Mouse (Mus musculus) midbrain, embryonic 11.5 days (tissue): ENCODE data around the gene Hoxa7. TPM values are rescaled to one million over a fixed set of nuclear protein-coding genes. Genes with fewer than 3 reads are reported as not detected.

ENCODE experiments used
- ATAC-seq: fragments of 200-750 bp; cut with Nextera tagmentation; 2 replicates; pipeline ENCODE4 v1.8.0; 2017; ENCODE audit warnings: moderate TSS enrichment, moderate library complexity; ENCODE audit not compliant: low FRiP score
- DNase-seq: peaks from one replicate; pipeline ENCODE4 v3.0.0; 2015; ENCODE audit warnings: low spot score; ENCODE audit errors: missing footprints
- H3K27ac ChIP-seq: fragments of 300-500 bp; sonication (generic); 2 replicates; pipeline ENCODE4 v1.5.1; 2014; ENCODE audit warnings: low read depth, low read length
- H3K27me3 ChIP-seq: fragments of 300-500 bp; sonication (generic); 2 replicates; pipeline ENCODE4 v1.6.1; 2014; ENCODE audit warnings: mild to moderate bottlenecking, low read length, moderate library complexity, mixed read lengths; ENCODE audit not compliant: control insufficient read depth, insufficient read depth
- H3K36me3 ChIP-seq: fragments of 300-500 bp; sonication (generic); 2 replicates; pipeline ENCODE4 v1.6.1; 2014; ENCODE audit warnings: mild to moderate bottlenecking, low read length, moderate library complexity, mixed read lengths; ENCODE audit not compliant: control insufficient read depth, insufficient read depth
- H3K4me1 ChIP-seq: fragments of 300-500 bp; sonication (generic); 2 replicates; pipeline ENCODE4 v1.6.1; 2014; ENCODE audit warnings: low read length; ENCODE audit not compliant: control insufficient read depth, insufficient read depth
- H3K4me2 ChIP-seq: fragments of 300-500 bp; sonication (generic); 2 replicates; pipeline ENCODE4 v1.6.1; 2014; ENCODE audit warnings: mild to moderate bottlenecking, moderate library complexity
- H3K4me3 ChIP-seq: fragments of 300-500 bp; sonication (generic); 2 replicates; pipeline ENCODE4 v1.5.1; 2014; ENCODE audit warnings: low read depth, low read length
- H3K9ac ChIP-seq: fragments of 300-500 bp; sonication (generic); 2 replicates; pipeline ENCODE4 v1.6.1; 2014; ENCODE audit warnings: low read length
- H3K9me3 ChIP-seq: fragments of 300-500 bp; sonication (generic); 2 replicates; pipeline ENCODE4 v1.6.1; 2016; ENCODE audit warnings: low read length; ENCODE audit not compliant: control insufficient read depth
- WGBS: fragments of 180-500 bp; shearing (Covaris S2); extraction: QIAGEN DNeasy Blood & Tissue Kit; methylation state at CpG from one replicate; pipeline ENCODE4 v1.1.7; 2014; 5-methylcytosine and 5-hydroxymethylcytosine counted together
- polyA plus RNA-seq: library from polyadenylated mRNA; unstranded; fragments of >200 nt; fragmentation: Nextera tagmentation; extraction: Ambion mirVana; gene quantifications from 2 replicates; pipeline ENCODE4 v1.2.1, GENCODE M21; 2014

Hoxa7 gene
- polyA plus RNA-seq, 1 experiment from 2014 or later: not detected

DNA sequence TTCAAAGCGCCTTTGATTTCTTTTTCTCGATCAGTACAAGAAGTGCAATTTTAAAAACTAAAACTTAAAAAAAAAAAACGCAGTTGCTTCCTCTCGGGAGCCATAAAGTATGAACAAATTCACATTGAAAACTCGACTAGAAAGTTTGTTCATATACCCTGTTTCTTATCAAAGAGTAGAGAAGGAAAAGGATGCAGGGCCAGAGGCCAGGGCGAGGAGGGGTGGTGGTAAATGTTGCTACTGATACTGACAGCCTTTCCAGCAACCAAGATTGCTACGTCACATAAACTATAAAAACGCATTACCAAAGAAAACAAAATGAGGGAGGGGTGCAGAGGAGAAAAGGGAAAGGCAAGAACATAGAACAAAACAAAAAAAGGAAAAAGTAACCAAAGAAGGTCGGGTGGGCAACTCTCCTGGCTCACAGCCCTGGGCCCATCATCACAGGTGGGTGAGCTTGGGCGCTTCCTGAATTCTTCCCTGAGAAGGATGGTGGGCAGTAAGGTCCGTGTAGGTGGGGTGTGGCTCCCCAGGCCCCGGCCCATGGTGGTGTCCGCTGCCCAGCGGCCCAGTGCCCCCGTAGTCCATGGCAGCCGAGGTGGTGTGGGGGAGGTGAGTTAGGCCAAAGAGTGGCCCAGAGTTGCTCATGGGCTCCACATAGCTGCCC, 52.0 kb downstream of the Hoxa7 start:
- no peaks in the 10 kb centered on the region for H3K9me3 ChIP-seq
- no peak overlapping the region for H3K9ac ChIP-seq
- H3K4me1 ChIP-seq: peaks cover 3% of the 10 kb centered on the region; the same call in 1 of the 2 replicates
- WGBS: 4% methylated on average over 16 of the region's 16 CpGs
- peaks cover 97% of the 10 kb centered on the region for H3K27me3 ChIP-seq
- no peak overlapping the region for H3K27ac ChIP-seq
- no peak for ATAC-seq
- no peak for DNase-seq
- no peak overlapping the region for H3K4me2 ChIP-seq
- no peak overlapping the region for H3K4me3 ChIP-seq
- H3K36me3 ChIP-seq: no peaks in the 10 kb centered on the region

GRCm38 (mm10) chr6:52168191-52169055, 53.2 kb downstream of the Hoxa7 start:
- ATAC-seq (no peak), DNase-seq (no peak)
- Histone ChIP-seq H3K27me3 (peaks cover 99% of the 10 kb centered on the region), H3K9ac (no peak overlapping the region), H3K36me3 (no peaks in the 10 kb centered on the region), H3K4me3 (no peak overlapping the region), H3K4me2 (no peak overlapping the region), H3K4me1 (peaks cover 3% of the 10 kb centered on the region; the same call in 1 of the 2 replicates), H3K27ac (no peak overlapping the region), H3K9me3 (no peaks in the 10 kb centered on the region)
- under 1% methylated on average over 42 of the region's 42 CpGs for WGBS

GRCm38 (mm10) chr6:52167736-52168161, 53.9 kb downstream of the Hoxa7 start:
- Histone ChIP-seq H3K36me3 (no peaks in the 10 kb centered on the region), H3K9me3 (no peaks in the 10 kb centered on the region), H3K27ac (no peak overlapping the region), H3K27me3 (peaks cover 99% of the 10 kb centered on the region), H3K4me1 (peaks cover 3% of the 10 kb centered on the region; the same call in 1 of the 2 replicates), H3K4me3 (no peak overlapping the region), H3K4me2 (no peak overlapping the region), H3K9ac (no peak overlapping the region)
- ATAC-seq (no peak), DNase-seq (no peak)
- WGBS: 1% methylated on average over 14 of the region's 14 CpGs

DNA sequence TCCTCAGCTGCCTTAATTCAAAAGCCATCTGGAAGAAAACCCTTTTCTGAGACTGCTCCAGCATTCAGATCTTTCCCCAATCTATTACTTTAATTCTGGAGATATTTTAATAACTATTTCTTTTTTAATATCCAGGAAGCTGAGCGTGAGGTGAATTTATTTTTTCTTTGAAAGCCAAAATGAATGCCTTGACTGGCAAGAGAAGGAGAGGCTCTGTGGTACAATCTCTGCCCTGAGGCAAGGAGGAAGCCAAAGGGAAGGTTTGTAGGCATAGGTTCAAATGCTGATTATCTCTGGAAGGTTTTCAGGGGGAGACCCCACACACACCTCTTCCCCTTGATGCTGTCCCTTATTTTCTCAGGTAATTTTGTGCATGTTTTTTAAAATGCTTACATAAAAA, 54.5 kb downstream of the Hoxa7 start:
- Histone ChIP-seq H3K9ac (no peak overlapping the region), H3K27ac (no peak overlapping the region), H3K4me2 (no peak overlapping the region), H3K27me3 (peaks cover 97% of the 10 kb centered on the region), H3K4me3 (no peak overlapping the region), H3K4me1 (no peaks in the 10 kb centered on the region), H3K36me3 (no peaks in the 10 kb centered on the region), H3K9me3 (no peaks in the 10 kb centered on the region)
- WGBS: 8% methylated on average over 1 of the region's 1 CpGs
- DNase-seq: no peak
- ATAC-seq: no peak

- Histone ChIP-seq H3K9me3 (no peaks in the 10 kb centered on the region), H3K4me1 (no peaks in the 10 kb centered on the region), H3K27ac (no peak overlapping the region), H3K27me3 (peaks cover 97% of the 10 kb centered on the region), H3K4me2 (no peak overlapping the region), H3K4me3 (no peak overlapping the region), H3K36me3 (no peaks in the 10 kb centered on the region), H3K9ac (no peak overlapping the region)
- DNase-seq: no peak
- 4% methylated on average over 4 of the region's 4 CpGs for WGBS
- ATAC-seq: no peak
Measured at GRCm38 (mm10) chr6:52166431-52167077, 55.1 kb downstream of the Hoxa7 start.

DNA sequence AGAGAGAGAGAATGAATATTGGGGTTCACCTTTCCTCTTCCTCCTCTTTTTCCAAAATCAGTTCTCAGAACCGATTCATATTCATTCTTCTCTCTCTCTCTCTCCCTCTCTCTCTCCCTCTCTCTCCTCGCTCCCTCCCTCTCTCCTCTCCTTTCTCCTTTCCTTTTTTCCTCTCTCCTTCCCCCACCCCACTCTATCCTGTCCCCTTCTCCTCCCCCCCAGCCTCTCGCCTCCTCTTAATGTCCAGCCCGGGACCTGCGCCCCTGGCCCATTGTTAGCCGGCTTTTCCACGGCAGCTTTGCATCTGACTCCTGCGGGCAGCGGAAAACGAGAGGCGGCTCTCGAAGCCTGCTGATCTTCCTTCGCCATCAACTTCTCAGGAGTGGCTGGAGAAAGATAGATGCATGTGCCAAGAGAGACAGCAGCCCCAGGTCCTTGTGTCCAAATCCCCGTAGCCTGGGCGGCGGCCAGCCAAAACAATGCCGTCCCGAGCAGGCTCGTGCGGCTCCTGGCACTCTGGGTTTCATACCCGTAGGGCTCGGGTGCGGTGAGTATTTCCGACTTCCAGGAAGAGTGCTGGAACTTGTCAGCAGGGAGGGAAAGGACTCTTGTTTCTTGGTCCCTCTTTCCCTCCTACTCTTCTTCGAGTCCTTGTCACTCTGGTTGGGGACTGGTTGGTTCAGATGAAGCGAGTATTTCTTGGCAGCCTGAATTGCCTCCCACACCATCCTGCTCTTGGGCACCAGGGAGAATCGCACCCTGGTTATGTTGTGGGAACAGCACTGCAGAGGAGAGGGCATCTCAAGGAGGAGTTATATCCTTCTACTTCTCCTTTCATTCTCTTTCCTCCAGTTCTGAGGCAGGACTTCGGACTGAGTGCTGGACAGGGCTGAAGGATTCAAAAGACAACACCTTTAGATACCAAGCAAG, 55.9 kb downstream of the Hoxa7 start:
- no peaks in the 10 kb centered on the region for H3K4me1 ChIP-seq
- no peak overlapping the region for H3K4me2 ChIP-seq
- under 1% methylated on average over 28 of the region's 28 CpGs for WGBS
- DNase-seq (peak; percentile 96), ATAC-seq (no peak)
- H3K9me3 ChIP-seq: no peaks in the 10 kb centered on the region
- H3K36me3 ChIP-seq: no peaks in the 10 kb centered on the region
- H3K4me3 ChIP-seq: no peak overlapping the region
- H3K9ac ChIP-seq: no peak overlapping the region
- no peak overlapping the region for H3K27ac ChIP-seq
- H3K27me3 ChIP-seq: peaks cover 96% of the 10 kb centered on the region

DNA sequence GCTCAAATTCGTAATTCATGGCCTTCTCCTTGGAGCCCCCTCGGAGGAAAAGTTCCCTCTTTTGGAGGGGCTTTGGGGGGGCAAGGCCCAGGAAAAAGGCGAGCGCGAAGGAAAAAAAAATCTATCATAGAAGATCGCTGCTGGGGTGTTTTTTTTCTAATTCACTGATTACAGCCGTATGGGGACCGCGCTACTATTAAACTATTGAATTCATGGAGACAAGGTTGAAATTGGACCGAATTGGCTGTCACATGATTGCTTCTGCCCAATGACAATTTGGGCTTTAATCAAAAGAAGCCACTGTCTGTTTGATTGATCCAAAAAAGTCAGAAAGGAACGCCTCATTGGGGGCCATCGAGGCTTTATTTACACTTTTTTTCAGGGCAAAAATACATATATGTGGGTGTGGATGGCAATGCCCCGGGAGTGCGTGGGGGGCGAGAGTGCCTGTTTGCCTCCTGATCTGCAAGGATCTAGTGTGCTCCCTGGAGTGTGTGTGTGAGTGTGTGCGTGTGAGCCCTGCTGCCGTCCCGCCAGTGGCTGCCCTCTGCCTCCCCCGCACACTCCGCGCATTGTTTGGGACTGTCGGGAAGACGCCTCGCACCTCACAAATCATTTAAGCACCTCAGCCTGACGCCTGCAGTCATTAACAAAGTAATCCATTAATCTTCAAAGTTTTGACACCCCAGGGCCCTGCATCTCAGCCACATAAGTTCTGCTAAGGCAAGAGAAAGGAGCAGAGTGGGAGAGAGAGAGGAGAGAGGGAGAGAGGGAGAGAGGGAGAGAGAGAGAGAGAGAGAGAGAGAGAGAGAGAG, 56.8 kb downstream of the Hoxa7 start, which contains the start of gene Hoxa2:
Hoxa2 (minus strand) TSS at position 206 of the 815 bp plus-strand sequence.
- Histone ChIP-seq H3K4me1 (no peaks in the 10 kb centered on the region), H3K36me3 (no peaks in the 10 kb centered on the region), H3K4me2 (no peak within 1 kb of the TSS), H3K27me3 (peaks cover 96% of the 10 kb centered on the region), H3K9me3 (no peaks in the 10 kb centered on the region), H3K4me3 (no peak within 1 kb of the TSS), H3K27ac (no peak within 1 kb of the TSS), H3K9ac (no peak within 1 kb of the TSS)
- ATAC-seq (no peak), DNase-seq (peak; percentile 94)
- under 1% methylated on average over 25 of the region's 25 CpGs for WGBS
